Mouse (Mus musculus) intestine, postnatal 0 days (tissue): ENCODE results near the gene Sgcg. TPM values are rescaled to one million over a fixed set of nuclear protein-coding genes. Genes with fewer than 3 reads are reported as not detected.
A peak's percentile ranks its signal among the peaks of the same experiment; 100 is the strongest.

Experiments used
- ATAC-seq: fragments of 200-750 bp; cut with Nextera tagmentation; 2 replicates; pipeline ENCODE4 v1.8.0; 2017; ENCODE audit warnings: mild to moderate bottlenecking, moderate TSS enrichment, moderate library complexity
- H3K27ac ChIP-seq: fragments of 300-500 bp; sonication (generic); 2 replicates; pipeline ENCODE4 v1.5.1; 2014; ENCODE audit warnings: mild to moderate bottlenecking, low read depth, low read length, moderate library complexity
- H3K27me3 ChIP-seq: fragments of 300-500 bp; sonication (generic); replicated peaks from 2 replicates; pipeline ENCODE4 v1.6.1; 2014; ENCODE audit warnings: low read length, mixed read lengths; ENCODE audit not compliant: control insufficient read depth, insufficient read depth
- H3K36me3 ChIP-seq: fragments of 300-500 bp; sonication (generic); 2 replicates; pipeline ENCODE4 v1.6.1; 2014; ENCODE audit warnings: mild to moderate bottlenecking, moderate library complexity; ENCODE audit not compliant: control insufficient read depth, insufficient read depth
- H3K4me1 ChIP-seq: fragments of 300-500 bp; sonication (generic); replicated peaks from 2 replicates; pipeline ENCODE4 v1.6.1; 2014; ENCODE audit warnings: antibody characterized with exemption, low read length, mixed read lengths; ENCODE audit not compliant: control insufficient read depth, insufficient read depth
- H3K4me2 ChIP-seq: fragments of 300-500 bp; sonication (generic); replicated peaks from 2 replicates; pipeline ENCODE4 v1.6.1; 2014; ENCODE audit warnings: low read depth, mild to moderate bottlenecking, moderate library complexity
- H3K4me3 ChIP-seq: fragments of 300-500 bp; sonication (generic); 2 replicates; pipeline ENCODE4 v1.5.1; 2014; ENCODE audit warnings: low read depth, low read length
- H3K9ac ChIP-seq: fragments of 300-500 bp; sonication (generic); 2 replicates; pipeline ENCODE4 v1.6.1; 2014; ENCODE audit warnings: mild to moderate bottlenecking, low read depth, low read length
- H3K9me3 ChIP-seq: fragments of 300-500 bp; sonication (generic); 2 replicates; pipeline ENCODE4 v1.6.1; 2016; ENCODE audit warnings: mixed run types; ENCODE audit not compliant: control insufficient read depth
- CTCF ChIP-seq: sonication (generic); IDR thresholded peaks from 2 replicates; pipeline ENCODE4 v1.5.1; 2016; ENCODE audit warnings: low read depth, mild to moderate bottlenecking, control low read depth, antibody characterized with exemption, moderate library complexity
- WGBS: fragments of 180-500 bp; shearing (Covaris S2); extraction: QIAGEN DNeasy Blood & Tissue Kit; methylation state at CpG from one replicate; pipeline ENCODE4 v1.1.7; 2014; 5-methylcytosine and 5-hydroxymethylcytosine counted together
- polyA plus RNA-seq: library from polyadenylated mRNA; unstranded; fragments of >200 nt; fragmentation: Nextera tagmentation; extraction: Ambion mirVana; gene quantifications from 2 replicates; pipeline ENCODE4 v1.2.1, GENCODE M21; 2015

Sgcg gene
- polyA plus RNA-seq, result 2.8 TPM in 2 replicates

- no peak for TF ChIP-seq CTCF
Observed at GRCm38 (mm10) chr14:61258352-61258751, at the start of gene Sgcg. Gene Sgcg (minus strand): TSS chr14:61258490.

DNA sequence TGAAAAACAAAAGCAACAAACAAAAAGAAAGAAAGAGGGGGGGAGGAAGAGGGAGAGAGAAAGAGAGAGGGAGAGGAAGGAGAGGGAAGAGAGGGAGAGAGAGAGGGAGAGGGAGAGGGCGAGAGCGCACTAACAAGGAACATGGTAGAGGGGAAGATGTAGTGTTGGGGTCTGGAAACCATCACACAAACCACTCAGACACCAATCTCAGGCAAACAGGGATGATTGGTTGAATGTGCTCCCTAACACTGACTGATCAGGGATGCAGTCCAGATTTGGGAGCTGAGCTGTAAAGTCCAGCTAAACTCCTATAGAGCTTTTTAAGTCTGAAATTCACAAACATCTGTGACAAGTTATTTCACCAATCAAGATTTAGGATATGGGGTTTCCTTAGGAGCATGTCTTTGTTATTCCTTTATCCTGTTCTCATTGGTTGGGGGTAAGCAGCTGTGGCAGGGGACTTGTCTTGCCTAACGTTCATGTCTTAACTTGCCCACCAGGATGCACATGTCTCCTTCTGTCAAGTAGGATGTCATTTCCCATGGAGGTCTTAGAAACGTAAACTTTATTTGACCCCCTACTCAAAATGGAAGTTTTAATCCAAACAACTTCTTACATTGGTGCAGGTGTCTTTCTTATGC lies 45.8 kb upstream of the Sgcg start:
- Histone ChIP-seq H3K36me3 (no peaks in the 10 kb centered on the region), H3K27me3 (no peaks in the 10 kb centered on the region), H3K4me3 (no peak overlapping the region), H3K9ac (no peak overlapping the region), H3K27ac (no peak overlapping the region), H3K4me1 (no peaks in the 10 kb centered on the region), H3K4me2 (no peak overlapping the region), H3K9me3 (no peaks in the 10 kb centered on the region)
- TF ChIP-seq CTCF, result no peak
- ATAC-seq, result no peak
- 59% methylated on average over 4 of the region's 4 CpGs for WGBS

More at GRCm38 (mm10) chr14:61258352-61258751, at the start of gene Sgcg:
- Histone ChIP-seq H3K27me3 (no peaks in the 10 kb centered on the region), H3K27ac (no peak within 1 kb of the TSS), H3K36me3 (no peaks in the 10 kb centered on the region), H3K9me3 (no peaks in the 10 kb centered on the region), H3K4me2 (no peak within 1 kb of the TSS), H3K9ac (no peak within 1 kb of the TSS), H3K4me3 (no peak within 1 kb of the TSS), H3K4me1 (no peaks in the 10 kb centered on the region)
- no peak for ATAC-seq
- 53% methylated on average over 11 of the region's 11 CpGs for WGBS

- 59% methylated on average over 2 of the region's 2 CpGs for WGBS
- no peak overlapping the region for H3K9ac ChIP-seq
- H3K9me3 ChIP-seq, result no peaks in the 10 kb centered on the region
- no peak for TF ChIP-seq CTCF
- H3K4me3 ChIP-seq, result no peak overlapping the region
- no peak for ATAC-seq
- no peaks in the 10 kb centered on the region for H3K4me1 ChIP-seq
- H3K27me3 ChIP-seq, result no peaks in the 10 kb centered on the region
- H3K4me2 ChIP-seq, result no peak overlapping the region
- H3K27ac ChIP-seq, result no peak overlapping the region
- H3K36me3 ChIP-seq, result no peaks in the 10 kb centered on the region
Observed at GRCm38 (mm10) chr14:61302428-61302827, 44.1 kb upstream of the Sgcg start.

DNA sequence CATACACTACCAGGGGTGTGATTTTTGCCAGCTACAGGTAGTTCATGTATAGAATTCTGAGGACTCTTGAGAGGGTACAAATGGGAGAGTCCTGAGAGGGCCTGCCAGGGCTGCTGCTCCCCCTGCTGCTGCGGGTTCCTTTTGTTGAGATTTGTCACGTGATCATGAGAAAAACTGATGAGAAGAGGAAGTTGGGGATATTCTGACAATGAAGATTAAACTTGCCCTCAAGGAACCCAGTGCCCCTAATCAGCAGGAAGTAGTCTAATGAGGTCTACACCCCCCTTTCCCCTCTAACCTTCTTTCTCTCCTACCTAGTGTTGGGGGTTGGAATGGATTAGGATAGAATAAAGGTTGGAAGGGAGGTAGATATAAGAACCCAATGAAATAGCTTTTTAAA lies 43.0 kb upstream of the Sgcg start:
- no peak overlapping the region for H3K4me2 ChIP-seq
- no peak overlapping the region for H3K27ac ChIP-seq
- no peaks in the 10 kb centered on the region for H3K27me3 ChIP-seq
- no peak overlapping the region for H3K9ac ChIP-seq
- no peak for TF ChIP-seq CTCF
- no peaks in the 10 kb centered on the region for H3K4me1 ChIP-seq
- no peak overlapping the region for H3K4me3 ChIP-seq
- no peak for ATAC-seq
- WGBS, result 55% methylated on average over 2 of the region's 2 CpGs
- no peaks in the 10 kb centered on the region for H3K9me3 ChIP-seq
- H3K36me3 ChIP-seq, result no peaks in the 10 kb centered on the region

- no peak overlapping the region for H3K4me2 ChIP-seq
- no peaks in the 10 kb centered on the region for H3K9me3 ChIP-seq
- no peaks in the 10 kb centered on the region for H3K4me1 ChIP-seq
- no peak overlapping the region for H3K27ac ChIP-seq
- H3K27me3 ChIP-seq, result no peaks in the 10 kb centered on the region
- no peak overlapping the region for H3K4me3 ChIP-seq
- H3K36me3 ChIP-seq, result no peaks in the 10 kb centered on the region
- H3K9ac ChIP-seq, result no peak overlapping the region
- WGBS, result 82% methylated on average over 6 of the region's 6 CpGs
- no peak for ATAC-seq
- no peak for TF ChIP-seq CTCF
Observed at GRCm38 (mm10) chr14:61299810-61300209, 41.5 kb upstream of the Sgcg start.

DNA sequence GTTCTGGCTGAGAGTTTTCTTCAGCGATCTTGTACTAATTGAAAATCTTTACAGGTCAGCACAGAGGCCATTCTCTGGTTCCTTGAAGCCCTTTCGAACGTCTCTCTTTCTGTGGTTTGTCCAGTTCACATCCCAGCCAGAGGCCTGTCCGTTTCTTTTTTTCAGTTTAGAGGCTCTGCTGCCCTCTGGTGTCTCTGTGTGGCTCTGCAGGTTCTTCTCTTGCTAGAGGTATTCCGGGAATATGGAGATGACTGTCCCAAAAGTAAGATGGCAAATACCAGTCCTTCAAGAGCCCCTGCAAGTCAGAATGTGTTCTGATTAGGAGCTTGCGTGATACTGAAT lies 36.4 kb upstream of the Sgcg start:
- ATAC-seq, result no peak
- TF ChIP-seq CTCF, result peak; percentile 55
- Histone ChIP-seq H3K36me3 (no peaks in the 10 kb centered on the region), H3K4me3 (no peak overlapping the region), H3K27me3 (no peaks in the 10 kb centered on the region), H3K9ac (no peak overlapping the region), H3K27ac (no peak overlapping the region), H3K9me3 (no peaks in the 10 kb centered on the region), H3K4me1 (no peaks in the 10 kb centered on the region), H3K4me2 (no peak overlapping the region; the same call in 1 of the 2 replicates)
- WGBS, result 27% methylated on average over 6 of the region's 6 CpGs
